Mouse (Mus musculus) neural tube, embryonic 15.5 days (tissue): Measurements from ENCODE around the gene Pgam1. TPM values are rescaled to one million over a fixed set of nuclear protein-coding genes. Genes with fewer than 3 reads are reported as not detected.
A peak's percentile ranks its signal among the peaks of the same experiment; 100 is the strongest.
"Not testable (repeated sequence)": the region's sequence is repeated elsewhere in the genome, so short reads cannot be mapped to it uniquely, and the experiment has no call there.

Experiments
- ATAC-seq: fragments of 200-750 bp; cut with Nextera tagmentation; 2 replicates; pipeline ENCODE4 v1.8.0; 2017; ENCODE audit warnings: mild to moderate bottlenecking, moderate TSS enrichment, moderate library complexity; ENCODE audit not compliant: low FRiP score
- H3K27ac ChIP-seq: fragments of 300-500 bp; sonication (generic); replicated peaks from 2 replicates; pipeline ENCODE4 v1.5.1; 2015; ENCODE audit warnings: mild to moderate bottlenecking, inconsistent platforms
- H3K27me3 ChIP-seq: fragments of 300-500 bp; sonication (generic); replicated peaks from 2 replicates; pipeline ENCODE4 v1.6.1; 2015; ENCODE audit warnings: inconsistent platforms
- H3K36me3 ChIP-seq: fragments of 300-500 bp; sonication (generic); 2 replicates; pipeline ENCODE4 v1.6.1; 2015; ENCODE audit warnings: inconsistent platforms
- H3K4me1 ChIP-seq: fragments of 300-500 bp; sonication (generic); 2 replicates; pipeline ENCODE4 v1.6.1; 2015; ENCODE audit warnings: inconsistent platforms
- H3K4me2 ChIP-seq: fragments of 300-500 bp; sonication (generic); 2 replicates; pipeline ENCODE4 v1.6.1; 2015; ENCODE audit warnings: inconsistent platforms, mild to moderate bottlenecking, moderate library complexity
- H3K4me3 ChIP-seq: fragments of 300-500 bp; sonication (generic); replicated peaks from 2 replicates; pipeline ENCODE4 v1.5.1; 2015; ENCODE audit warnings: mild to moderate bottlenecking, inconsistent platforms
- H3K9ac ChIP-seq: fragments of 300-500 bp; sonication (generic); replicated peaks from 2 replicates; pipeline ENCODE4 v1.6.1; 2015; ENCODE audit warnings: mild to moderate bottlenecking, inconsistent platforms
- H3K9me3 ChIP-seq: fragments of 300-500 bp; sonication (generic); replicated peaks from 2 replicates; pipeline ENCODE4 v1.6.1; 2016; ENCODE audit warnings: inconsistent platforms
- WGBS: fragments of 180-500 bp; shearing (Covaris S2); methylation state at CpG from one replicate; pipeline ENCODE4 v1.1.7; 2015; ENCODE audit warnings: mixed read lengths; 5-methylcytosine and 5-hydroxymethylcytosine counted together
- polyA plus RNA-seq: library from polyadenylated mRNA; unstranded; fragments of >200 nt; fragmentation: Nextera tagmentation; extraction: Ambion mirVana; gene quantifications from 2 replicates; pipeline ENCODE4 v1.2.1, GENCODE M21; 2015

Pgam1 gene
- 540 and 577 TPM in 2 replicates for polyA plus RNA-seq

- peak within 1 kb of the TSS; percentile 92 for H3K4me2 ChIP-seq
- H3K27me3 ChIP-seq: no peaks in the 10 kb centered on the region
- peaks cover 29% of the 10 kb centered on the region for H3K4me1 ChIP-seq
- H3K9me3 ChIP-seq: no peaks in the 10 kb centered on the region
- H3K9ac ChIP-seq: peak within 1 kb of the TSS; percentile 87
- H3K27ac ChIP-seq: peak within 1 kb of the TSS; percentile 90
- H3K4me3 ChIP-seq: peak within 1 kb of the TSS; percentile 74
- ATAC-seq: peak; percentile 93
- H3K36me3 ChIP-seq: peaks cover 13% of the 10 kb centered on the region
- WGBS: 5% methylated on average over 52 of the region's 54 CpGs
Measured at GRCm38 (mm10) chr19:41911178-41912073, at the start of gene Pgam1. Gene Pgam1 (plus strand): TSS chr19:41911923.

- WGBS: 87% methylated on average over 8 of the region's 8 CpGs
- no peaks in the 10 kb centered on the region for H3K9me3 ChIP-seq
- peaks cover 89% of the 10 kb centered on the region for H3K36me3 ChIP-seq
- no peak overlapping the region for H3K27ac ChIP-seq
- no peak overlapping the region for H3K4me2 ChIP-seq
- no peak for ATAC-seq
- H3K4me1 ChIP-seq: no peaks in the 10 kb centered on the region
- no peaks in the 10 kb centered on the region for H3K27me3 ChIP-seq
- H3K9ac ChIP-seq: no peak overlapping the region
- no peak overlapping the region for H3K4me3 ChIP-seq
Measured at GRCm38 (mm10) chr19:41866707-41867106, 45.0 kb upstream of the Pgam1 start.

- Histone ChIP-seq H3K4me2 (no peak overlapping the region), H3K9me3 (no peaks in the 10 kb centered on the region), H3K27me3 (no peaks in the 10 kb centered on the region), H3K4me1 (no peaks in the 10 kb centered on the region), H3K4me3 (no peak overlapping the region), H3K27ac (no peak overlapping the region), H3K36me3 (peaks cover 87% of the 10 kb centered on the region), H3K9ac (no peak overlapping the region)
- no peak for ATAC-seq
- WGBS: 95% methylated on average over 5 of the region's 5 CpGs
Measured at GRCm38 (mm10) chr19:41869296-41869695, 42.4 kb upstream of the Pgam1 start.

GRCm38 (mm10) chr19:41869946-41870345 lies 41.8 kb upstream of the Pgam1 start:
- 88% methylated on average over 5 of the region's 5 CpGs for WGBS
- H3K36me3 ChIP-seq: peaks cover 92% of the 10 kb centered on the region
- not testable (repeated sequence) for H3K9me3 ChIP-seq

GRCm38 (mm10) chr19:41872285-41872684 lies 39.4 kb upstream of the Pgam1 start:
- Histone ChIP-seq H3K4me2 (no peak overlapping the region), H3K9me3 (no peaks in the 10 kb centered on the region), H3K9ac (no peak overlapping the region), H3K27me3 (no peaks in the 10 kb centered on the region), H3K27ac (no peak overlapping the region), H3K36me3 (peaks cover 91% of the 10 kb centered on the region), H3K4me3 (no peak overlapping the region), H3K4me1 (no peaks in the 10 kb centered on the region)
- 98% methylated on average over 2 of the region's 2 CpGs for WGBS
- ATAC-seq: no peak

More at GRCm38 (mm10) chr19:41869946-41870345, 41.8 kb upstream of the Pgam1 start:
- ATAC-seq, H3K27ac ChIP-seq, H3K4me3 ChIP-seq, H3K4me2 ChIP-seq, H3K27me3 ChIP-seq, H3K4me1 ChIP-seq, H3K9ac ChIP-seq: not testable (repeated sequence)

GRCm38 (mm10) chr19:41874356-41874755 lies 37.4 kb upstream of the Pgam1 start:
- Histone ChIP-seq H3K9ac (no peak overlapping the region), H3K9me3 (no peaks in the 10 kb centered on the region), H3K4me1 (no peaks in the 10 kb centered on the region), H3K4me2 (no peak overlapping the region), H3K36me3 (peaks cover 80% of the 10 kb centered on the region), H3K27ac (no peak overlapping the region), H3K27me3 (no peaks in the 10 kb centered on the region), H3K4me3 (no peak overlapping the region)
- 94% methylated on average over 14 of the region's 14 CpGs for WGBS
- ATAC-seq: no peak

- H3K36me3 ChIP-seq: peaks cover 79% of the 10 kb centered on the region
- H3K9me3 ChIP-seq: no peaks in the 10 kb centered on the region
- H3K9ac ChIP-seq: no peak overlapping the region
- no peak overlapping the region for H3K27ac ChIP-seq
- no peak overlapping the region for H3K4me3 ChIP-seq
- no peak overlapping the region for H3K4me2 ChIP-seq
- H3K27me3 ChIP-seq: no peaks in the 10 kb centered on the region
- no peaks in the 10 kb centered on the region for H3K4me1 ChIP-seq
- 97% methylated on average over 4 of the region's 4 CpGs for WGBS
- no peak for ATAC-seq
Measured at GRCm38 (mm10) chr19:41881842-41882241, 29.9 kb upstream of the Pgam1 start.

GRCm38 (mm10) chr19:41883882-41884281 lies 27.8 kb upstream of the Pgam1 start:
- Histone ChIP-seq H3K4me2 (no peak overlapping the region), H3K9me3 (no peaks in the 10 kb centered on the region)

GRCm38 (mm10) chr19:41888191-41888590 lies 23.5 kb upstream of the Pgam1 start:
- Histone ChIP-seq H3K4me1 (no peaks in the 10 kb centered on the region), H3K36me3 (peaks cover 77% of the 10 kb centered on the region), H3K27me3 (no peaks in the 10 kb centered on the region), H3K4me2 (no peak overlapping the region), H3K27ac (no peak overlapping the region), H3K9me3 (no peaks in the 10 kb centered on the region), H3K9ac (no peak overlapping the region), H3K4me3 (no peak overlapping the region)
- ATAC-seq: no peak

More at GRCm38 (mm10) chr19:41883882-41884281, 27.8 kb upstream of the Pgam1 start:
- no peak overlapping the region for H3K4me3 ChIP-seq
- WGBS: 98% methylated on average over 9 of the region's 9 CpGs
- H3K4me1 ChIP-seq: no peaks in the 10 kb centered on the region
- H3K9ac ChIP-seq: no peak overlapping the region
- no peak overlapping the region for H3K27ac ChIP-seq
- H3K36me3 ChIP-seq: peaks cover 86% of the 10 kb centered on the region
- no peak for ATAC-seq
- H3K27me3 ChIP-seq: no peaks in the 10 kb centered on the region

GRCm38 (mm10) chr19:41894959-41895358 lies 16.8 kb upstream of the Pgam1 start:
- no peak for ATAC-seq

GRCm38 (mm10) chr19:41895460-41896318 lies 16.0 kb upstream of the Pgam1 start, which contains the start of gene Rrp12:
Gene Rrp12 (minus strand): TSS chr19:41896173.
- Histone ChIP-seq H3K4me2 (peak within 1 kb of the TSS; percentile 90), H3K9ac (peak within 1 kb of the TSS; percentile 55), H3K27me3 (no peaks in the 10 kb centered on the region), H3K4me1 (peaks cover 24% of the 10 kb centered on the region), H3K36me3 (peaks cover 13% of the 10 kb centered on the region), H3K27ac (peak within 1 kb of the TSS; percentile 55; the same call in 1 of the 2 replicates), H3K4me3 (peak within 1 kb of the TSS; percentile 90), H3K9me3 (no peaks in the 10 kb centered on the region)
- ATAC-seq: peak; percentile 98
- WGBS: under 1% methylated on average over 46 of the region's 46 CpGs

More at GRCm38 (mm10) chr19:41894959-41895358, 16.8 kb upstream of the Pgam1 start:
- peak overlapping the region; percentile 55 for H3K9ac ChIP-seq
- H3K4me2 ChIP-seq: peak overlapping the region; percentile 90
- 53% methylated on average over 7 of the region's 7 CpGs for WGBS
- H3K36me3 ChIP-seq: peaks cover 21% of the 10 kb centered on the region
- H3K27me3 ChIP-seq: no peaks in the 10 kb centered on the region
- H3K4me1 ChIP-seq: peaks cover 24% of the 10 kb centered on the region
- no peaks in the 10 kb centered on the region for H3K9me3 ChIP-seq
- H3K4me3 ChIP-seq: peak overlapping the region; percentile 90
- no peak overlapping the region for H3K27ac ChIP-seq
